Mouse (Mus musculus): ENCODE data around the gene Pld1. TPM values are rescaled to one million over a fixed set of nuclear protein-coding genes. Genes with fewer than 3 reads are reported as not detected.

Gene Pld1
- polyA plus RNA-seq, 1 experiment from 2014 or later = 4.5 TPM

DNA sequence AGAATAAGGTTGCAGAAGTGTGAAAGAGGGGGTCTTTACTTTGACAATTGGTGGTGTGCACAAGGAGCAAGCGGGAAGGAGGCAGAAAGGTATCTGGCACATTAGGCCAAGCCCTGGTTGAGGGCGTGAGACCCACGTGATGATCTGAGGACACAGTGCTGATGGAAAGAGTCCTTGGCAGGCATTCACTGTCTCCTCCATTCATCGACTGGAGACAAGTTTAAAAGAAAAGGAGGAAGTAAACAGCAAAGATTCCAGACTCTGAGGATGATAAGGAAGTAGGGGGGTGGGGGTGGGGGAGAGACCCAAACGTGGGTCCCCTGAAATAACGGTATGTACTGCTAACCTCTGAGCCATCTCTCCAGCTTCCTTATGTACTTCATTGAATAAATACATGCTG lies 142.5 kb downstream of the Pld1 start:
- 79% methylated on average over 6 of the region's 6 CpGs for WGBS
- Histone ChIP-seq H3K4me3 (ENCODE audit: low read depth, low read length) (no peak overlapping the region), H3K9ac (ENCODE audit: low read depth, low read length) (no peak overlapping the region), H3K27me3 (ENCODE audit: control insufficient read depth, insufficient read depth, low read length) (no peaks in the 10 kb centered on the region), H3K4me1 (replicated peaks; ENCODE audit: control insufficient read depth, insufficient read depth, low read length) (no peaks in the 10 kb centered on the region), H3K36me3 (ENCODE audit: control insufficient read depth, insufficient read depth, low read length) (no peaks in the 10 kb centered on the region), H3K4me2 (replicated peaks; ENCODE audit: low read depth, low read length) (no peak overlapping the region), H3K9me3 (ENCODE audit: control insufficient read depth, low read length) (no peaks in the 10 kb centered on the region), H3K27ac (ENCODE audit: low read depth, low read length) (no peak overlapping the region)
- no peak for DNase-seq (ENCODE audit: low spot score)
- ATAC-seq (ENCODE audit: low FRiP score) = no peak

GRCm38 (mm10) chr3:28083218-28083617 lies 144.7 kb downstream of the Pld1 start:
- Histone ChIP-seq H3K9me3 (ENCODE audit: control insufficient read depth, low read length) (no peaks in the 10 kb centered on the region), H3K4me1 (replicated peaks; ENCODE audit: control insufficient read depth, insufficient read depth, low read length) (no peaks in the 10 kb centered on the region), H3K9ac (ENCODE audit: low read depth, low read length) (no peak overlapping the region), H3K4me3 (ENCODE audit: low read depth, low read length) (no peak overlapping the region), H3K27ac (ENCODE audit: low read depth, low read length) (no peak overlapping the region), H3K27me3 (ENCODE audit: control insufficient read depth, insufficient read depth, low read length) (no peaks in the 10 kb centered on the region), H3K4me2 (replicated peaks; ENCODE audit: low read depth, low read length) (no peak overlapping the region), H3K36me3 (ENCODE audit: control insufficient read depth, insufficient read depth, low read length) (no peaks in the 10 kb centered on the region)
- WGBS = 86% methylated on average over 3 of the region's 3 CpGs
- DNase-seq (ENCODE audit: low spot score) (no peak), ATAC-seq (ENCODE audit: low FRiP score) (no peak)

DNA sequence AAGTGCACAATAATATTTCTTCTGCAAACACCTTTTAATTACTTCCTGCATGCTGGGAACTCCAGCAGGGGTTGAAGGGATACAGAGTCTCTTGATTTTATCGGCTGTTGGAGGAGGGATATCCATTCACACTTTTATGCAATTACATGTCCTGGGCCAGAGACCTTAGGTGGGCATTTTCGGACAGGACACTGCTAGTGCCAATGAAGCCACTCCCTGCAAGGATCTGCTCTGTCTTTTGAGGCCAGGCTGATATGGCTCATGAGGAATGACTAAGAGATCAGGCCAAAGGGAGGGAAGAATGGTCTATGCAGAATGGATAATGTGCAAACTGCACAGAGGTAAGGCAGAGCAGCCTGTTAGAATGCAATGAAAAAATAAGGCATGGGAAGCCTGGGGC lies 145.8 kb downstream of the Pld1 start:
- Histone ChIP-seq H3K36me3 (ENCODE audit: control insufficient read depth, insufficient read depth, low read length) (no peaks in the 10 kb centered on the region), H3K4me3 (ENCODE audit: low read depth, low read length) (no peak overlapping the region), H3K27me3 (ENCODE audit: control insufficient read depth, insufficient read depth, low read length) (no peaks in the 10 kb centered on the region), H3K4me1 (replicated peaks; ENCODE audit: control insufficient read depth, insufficient read depth, low read length) (no peaks in the 10 kb centered on the region), H3K27ac (ENCODE audit: low read depth, low read length) (no peak overlapping the region), H3K9ac (ENCODE audit: low read depth, low read length) (no peak overlapping the region), H3K4me2 (replicated peaks; ENCODE audit: low read depth, low read length) (no peak overlapping the region), H3K9me3 (ENCODE audit: control insufficient read depth, low read length) (no peaks in the 10 kb centered on the region)
- DNase-seq (ENCODE audit: low spot score) = no peak
- WGBS = 67% methylated on average over 2 of the region's 2 CpGs
- ATAC-seq (ENCODE audit: low FRiP score) = no peak

DNA sequence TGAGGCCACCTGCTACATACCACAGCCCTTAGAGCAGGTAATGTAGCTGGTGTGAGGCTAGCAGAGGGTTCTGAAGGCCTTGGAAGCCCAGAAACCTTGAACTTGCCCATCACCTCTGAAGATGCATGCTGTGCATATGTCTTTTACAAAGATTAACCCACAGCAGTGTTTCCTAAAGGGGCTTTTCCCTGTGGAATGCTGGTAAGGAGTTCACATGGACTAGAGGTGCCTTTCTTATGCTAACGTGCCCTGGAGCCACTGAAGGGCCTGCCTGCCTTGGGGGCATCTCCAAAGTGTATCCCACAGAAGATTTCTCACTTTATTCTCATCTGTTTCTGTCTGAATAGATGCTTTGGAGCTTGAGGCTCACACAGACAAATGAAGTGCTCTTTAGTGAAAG lies 152.8 kb downstream of the Pld1 start:
- Histone ChIP-seq H3K27ac (ENCODE audit: low read depth, low read length) (no peak overlapping the region), H3K27me3 (ENCODE audit: control insufficient read depth, insufficient read depth, low read length) (no peaks in the 10 kb centered on the region), H3K9ac (ENCODE audit: low read depth, low read length) (no peak overlapping the region), H3K36me3 (ENCODE audit: control insufficient read depth, insufficient read depth, low read length) (no peaks in the 10 kb centered on the region), H3K4me3 (ENCODE audit: low read depth, low read length) (no peak overlapping the region), H3K4me2 (replicated peaks; ENCODE audit: low read depth, low read length) (no peak overlapping the region), H3K4me1 (replicated peaks; ENCODE audit: control insufficient read depth, insufficient read depth, low read length) (no peaks in the 10 kb centered on the region), H3K9me3 (ENCODE audit: control insufficient read depth, low read length) (no peaks in the 10 kb centered on the region)
- ATAC-seq (ENCODE audit: low FRiP score) = no peak
- 27% methylated on average over 1 of the region's 1 CpGs for WGBS
- DNase-seq (ENCODE audit: low spot score) = no peak

- Histone ChIP-seq H3K4me3 (ENCODE audit: low read depth, low read length) (no peak overlapping the region), H3K4me1 (replicated peaks; ENCODE audit: control insufficient read depth, insufficient read depth, low read length) (no peaks in the 10 kb centered on the region), H3K9ac (ENCODE audit: low read depth, low read length) (no peak overlapping the region), H3K4me2 (replicated peaks; ENCODE audit: low read depth, low read length) (no peak overlapping the region), H3K27me3 (ENCODE audit: control insufficient read depth, insufficient read depth, low read length) (no peaks in the 10 kb centered on the region), H3K36me3 (ENCODE audit: control insufficient read depth, insufficient read depth, low read length) (no peaks in the 10 kb centered on the region), H3K9me3 (ENCODE audit: control insufficient read depth, low read length) (no peaks in the 10 kb centered on the region), H3K27ac (ENCODE audit: low read depth, low read length) (no peak overlapping the region)
- WGBS = 77% methylated on average over 2 of the region's 2 CpGs
- DNase-seq (ENCODE audit: low spot score) (no peak), ATAC-seq (ENCODE audit: low FRiP score) (no peak)
Observed at GRCm38 (mm10) chr3:28091741-28092140, 153.2 kb downstream of the Pld1 start.

- 88% methylated on average over 9 of the region's 9 CpGs for WGBS
- ATAC-seq (ENCODE audit: low FRiP score) (no peak), DNase-seq (ENCODE audit: low spot score) (no peak)
- no peaks in the 10 kb centered on the region for H3K9me3 ChIP-seq (ENCODE audit: control insufficient read depth, low read length)
- H3K4me2 ChIP-seq (replicated peaks; ENCODE audit: low read depth, low read length) = no peak overlapping the region
- no peak overlapping the region for H3K27ac ChIP-seq (ENCODE audit: low read depth, low read length)
- H3K36me3 ChIP-seq (ENCODE audit: control insufficient read depth, insufficient read depth, low read length) = no peaks in the 10 kb centered on the region
- no peaks in the 10 kb centered on the region for H3K4me1 ChIP-seq (replicated peaks; ENCODE audit: control insufficient read depth, insufficient read depth, low read length)
- no peak overlapping the region for H3K4me3 ChIP-seq (ENCODE audit: low read depth, low read length)
- no peaks in the 10 kb centered on the region for H3K27me3 ChIP-seq (ENCODE audit: control insufficient read depth, insufficient read depth, low read length)
- H3K9ac ChIP-seq (ENCODE audit: low read depth, low read length) = no peak overlapping the region
Observed at GRCm38 (mm10) chr3:28093684-28094302, 155.3 kb downstream of the Pld1 start.

GRCm38 (mm10) chr3:28095451-28095850 lies 157.0 kb downstream of the Pld1 start:
- 96% methylated on average over 9 of the region's 9 CpGs for WGBS
- no peak overlapping the region for H3K4me3 ChIP-seq (ENCODE audit: low read depth, low read length)
- no peak overlapping the region for H3K4me2 ChIP-seq (replicated peaks; ENCODE audit: low read depth, low read length)
- H3K27ac ChIP-seq (ENCODE audit: low read depth, low read length) = no peak overlapping the region
- no peaks in the 10 kb centered on the region for H3K4me1 ChIP-seq (replicated peaks; ENCODE audit: control insufficient read depth, insufficient read depth, low read length)
- H3K9me3 ChIP-seq (ENCODE audit: control insufficient read depth, low read length) = no peaks in the 10 kb centered on the region
- no peak for DNase-seq (ENCODE audit: low spot score)
- H3K36me3 ChIP-seq (ENCODE audit: control insufficient read depth, insufficient read depth, low read length) = no peaks in the 10 kb centered on the region
- no peaks in the 10 kb centered on the region for H3K27me3 ChIP-seq (ENCODE audit: control insufficient read depth, insufficient read depth, low read length)
- no peak overlapping the region for H3K9ac ChIP-seq (ENCODE audit: low read depth, low read length)
- ATAC-seq (ENCODE audit: low FRiP score) = no peak

DNA sequence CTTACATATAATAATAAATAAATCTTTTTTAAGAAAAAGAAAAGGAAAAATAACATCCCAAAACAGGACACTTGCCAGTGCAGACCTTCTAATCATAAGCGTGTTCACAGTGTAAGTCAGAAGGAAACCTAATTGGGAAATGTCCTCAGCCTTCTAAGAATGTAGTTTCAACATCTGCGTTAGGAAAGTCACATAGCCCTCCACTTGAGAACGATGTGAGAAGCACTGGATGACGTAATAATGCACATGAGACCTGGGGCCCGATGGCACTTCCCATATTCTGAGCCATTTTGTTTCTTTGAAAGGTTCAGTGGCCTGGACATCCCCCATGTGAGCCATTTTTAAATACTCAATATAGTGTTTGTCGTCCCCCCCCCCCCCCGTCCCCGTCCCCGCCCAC lies 160.7 kb downstream of the Pld1 start:
- Histone ChIP-seq H3K4me2 (replicated peaks; ENCODE audit: low read depth, low read length) (no peak overlapping the region), H3K4me1 (replicated peaks; ENCODE audit: control insufficient read depth, insufficient read depth, low read length) (no peaks in the 10 kb centered on the region), H3K27me3 (ENCODE audit: control insufficient read depth, insufficient read depth, low read length) (no peaks in the 10 kb centered on the region), H3K36me3 (ENCODE audit: control insufficient read depth, insufficient read depth, low read length) (no peaks in the 10 kb centered on the region), H3K9ac (ENCODE audit: low read depth, low read length) (no peak overlapping the region), H3K9me3 (ENCODE audit: control insufficient read depth, low read length) (no peaks in the 10 kb centered on the region), H3K4me3 (ENCODE audit: low read depth, low read length) (no peak overlapping the region), H3K27ac (ENCODE audit: low read depth, low read length) (no peak overlapping the region)
- 89% methylated on average over 9 of the region's 9 CpGs for WGBS
- DNase-seq (ENCODE audit: low spot score) = no peak
- ATAC-seq (ENCODE audit: low FRiP score) = no peak

GRCm38 (mm10) chr3:28104992-28105391 lies 166.5 kb downstream of the Pld1 start:
- H3K4me1 ChIP-seq (replicated peaks; ENCODE audit: control insufficient read depth, insufficient read depth, low read length) = no peaks in the 10 kb centered on the region
- WGBS = 92% methylated on average over 1 of the region's 1 CpGs
- H3K9ac ChIP-seq (ENCODE audit: low read depth, low read length) = no peak overlapping the region
- DNase-seq (ENCODE audit: low spot score) (no peak), ATAC-seq (ENCODE audit: low FRiP score) (no peak)
- no peak overlapping the region for H3K4me3 ChIP-seq (ENCODE audit: low read depth, low read length)
- no peak overlapping the region for H3K4me2 ChIP-seq (replicated peaks; ENCODE audit: low read depth, low read length)
- no peaks in the 10 kb centered on the region for H3K9me3 ChIP-seq (ENCODE audit: control insufficient read depth, low read length)
- H3K27ac ChIP-seq (ENCODE audit: low read depth, low read length) = no peak overlapping the region
- no peaks in the 10 kb centered on the region for H3K36me3 ChIP-seq (ENCODE audit: control insufficient read depth, insufficient read depth, low read length)
- no peaks in the 10 kb centered on the region for H3K27me3 ChIP-seq (ENCODE audit: control insufficient read depth, insufficient read depth, low read length)
